Mouse (Mus musculus) liver, embryonic 15.5 days (tissue): ENCODE measurements around the gene Adamtsl1. TPM values are rescaled to one million over a fixed set of nuclear protein-coding genes. Genes with fewer than 3 reads are reported as not detected.

Experiments used
- ATAC-seq: fragments of 200-750 bp; cut with Nextera tagmentation; 2 replicates; pipeline ENCODE4 v1.8.0; 2017; ENCODE audit warnings: moderate number of reproducible peaks, mild to moderate bottlenecking, moderate library complexity; ENCODE audit not compliant: insufficient read depth
- H3K27ac ChIP-seq: fragments of 300-500 bp; sonication (generic); replicated peaks from 2 replicates; pipeline ENCODE4 v1.5.1; 2015; ENCODE audit warnings: mild to moderate bottlenecking, inconsistent platforms
- H3K27me3 ChIP-seq: fragments of 300-500 bp; sonication (generic); 2 replicates; pipeline ENCODE4 v1.6.1; 2015; ENCODE audit warnings: mild to moderate bottlenecking, inconsistent platforms
- H3K36me3 ChIP-seq: fragments of 300-500 bp; sonication (generic); replicated peaks from 2 replicates; pipeline ENCODE4 v1.6.1; 2015; ENCODE audit warnings: moderate library complexity, mild to moderate bottlenecking, inconsistent platforms
- H3K4me1 ChIP-seq: fragments of 300-500 bp; sonication (generic); replicated peaks from 2 replicates; pipeline ENCODE4 v1.6.1; 2015; ENCODE audit warnings: inconsistent platforms
- H3K4me2 ChIP-seq: fragments of 300-500 bp; sonication (generic); 2 replicates; pipeline ENCODE4 v1.6.1; 2015; ENCODE audit warnings: moderate library complexity, mild to moderate bottlenecking, inconsistent platforms
- H3K4me3 ChIP-seq: fragments of 300-500 bp; sonication (generic); replicated peaks from 2 replicates; pipeline ENCODE4 v1.5.1; 2015; ENCODE audit warnings: mild to moderate bottlenecking, inconsistent platforms
- H3K9ac ChIP-seq: fragments of 300-500 bp; sonication (generic); 2 replicates; pipeline ENCODE4 v1.6.1; 2015; ENCODE audit warnings: moderate library complexity, mild to moderate bottlenecking, inconsistent platforms
- H3K9me3 ChIP-seq: fragments of 300-500 bp; sonication (generic); replicated peaks from 2 replicates; pipeline ENCODE4 v1.6.1; 2016; ENCODE audit warnings: inconsistent platforms
- WGBS: fragments of 180-500 bp; shearing (Covaris S2); methylation state at CpG from one replicate; pipeline ENCODE4 v1.1.7; 2015; ENCODE audit warnings: mixed read lengths; ENCODE audit not compliant: insufficient replicate concordance; 5-methylcytosine and 5-hydroxymethylcytosine counted together
- polyA plus RNA-seq: library from polyadenylated mRNA; unstranded; fragments of >200 nt; fragmentation: Nextera tagmentation; extraction: Ambion mirVana; gene quantifications from 2 replicates; pipeline ENCODE4 v1.2.1, GENCODE M21; 2015

Gene Adamtsl1
- polyA plus RNA-seq, 1 experiment from 2014 or later = 0.47 TPM

- Histone ChIP-seq H3K4me3 (no peak overlapping the region), H3K9ac (no peak overlapping the region), H3K4me2 (no peak overlapping the region), H3K27me3 (no peaks in the 10 kb centered on the region), H3K27ac (no peak overlapping the region), H3K36me3 (no peaks in the 10 kb centered on the region), H3K9me3 (no peaks in the 10 kb centered on the region), H3K4me1 (no peaks in the 10 kb centered on the region)
- 74% methylated on average over 7 of the region's 7 CpGs for WGBS
- no peak for ATAC-seq
These were observed 687.8 kb downstream of the Adamtsl1 start for GRCm38 (mm10) chr4:86201766-86202165.

DNA sequence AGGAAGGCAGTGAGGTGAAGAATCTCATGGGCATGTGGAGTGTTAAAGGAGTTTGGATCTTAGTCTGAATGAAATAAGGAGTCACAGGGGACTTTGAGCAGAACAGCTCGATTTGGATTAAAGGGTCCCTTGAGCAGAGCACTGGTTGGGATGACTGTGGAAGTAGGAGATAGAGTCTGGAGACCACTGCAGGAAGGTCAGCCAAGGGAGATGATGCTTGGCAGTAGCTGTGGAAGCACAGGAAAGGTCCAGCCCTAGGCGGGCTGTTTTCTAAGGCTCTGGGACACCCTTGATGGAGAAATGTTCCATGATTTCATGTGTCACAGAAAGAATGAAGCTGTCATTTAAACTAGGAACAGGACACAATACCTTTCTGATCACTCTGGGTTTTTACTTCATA is 689.3 kb downstream of the Adamtsl1 start:
- H3K9ac ChIP-seq = no peak overlapping the region
- no peak overlapping the region for H3K27ac ChIP-seq
- H3K4me3 ChIP-seq = no peak overlapping the region
- WGBS = 44% methylated on average over 2 of the region's 2 CpGs
- ATAC-seq = no peak
- H3K27me3 ChIP-seq = no peaks in the 10 kb centered on the region
- H3K36me3 ChIP-seq = no peaks in the 10 kb centered on the region
- no peaks in the 10 kb centered on the region for H3K9me3 ChIP-seq
- no peak overlapping the region for H3K4me2 ChIP-seq
- no peaks in the 10 kb centered on the region for H3K4me1 ChIP-seq

DNA sequence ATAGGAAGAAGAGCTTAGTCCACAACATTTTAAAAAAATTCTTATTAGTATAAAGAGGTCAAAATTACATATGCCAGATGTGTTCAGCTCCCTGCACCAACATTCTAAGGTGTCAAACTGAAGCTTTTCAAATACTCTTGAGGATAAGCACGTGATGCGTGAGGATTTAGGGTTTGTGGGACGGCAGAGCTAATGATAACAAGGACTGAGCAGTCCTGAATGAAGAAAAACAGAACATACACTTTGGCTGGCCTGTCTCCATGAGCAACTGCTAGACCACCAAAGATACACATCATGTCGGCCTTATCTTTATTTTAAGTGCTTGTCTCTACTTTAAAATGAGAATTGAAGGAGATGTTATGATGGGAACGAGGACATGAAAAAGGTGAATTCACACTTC is 710.9 kb downstream of the Adamtsl1 start:
- H3K4me3 ChIP-seq = no peak overlapping the region
- H3K36me3 ChIP-seq = no peaks in the 10 kb centered on the region
- no peaks in the 10 kb centered on the region for H3K9me3 ChIP-seq
- no peak overlapping the region for H3K4me2 ChIP-seq
- WGBS = 60% methylated on average over 5 of the region's 5 CpGs
- no peak overlapping the region for H3K9ac ChIP-seq
- H3K27ac ChIP-seq = no peak overlapping the region
- no peak for ATAC-seq
- H3K27me3 ChIP-seq = no peaks in the 10 kb centered on the region
- no peaks in the 10 kb centered on the region for H3K4me1 ChIP-seq

DNA sequence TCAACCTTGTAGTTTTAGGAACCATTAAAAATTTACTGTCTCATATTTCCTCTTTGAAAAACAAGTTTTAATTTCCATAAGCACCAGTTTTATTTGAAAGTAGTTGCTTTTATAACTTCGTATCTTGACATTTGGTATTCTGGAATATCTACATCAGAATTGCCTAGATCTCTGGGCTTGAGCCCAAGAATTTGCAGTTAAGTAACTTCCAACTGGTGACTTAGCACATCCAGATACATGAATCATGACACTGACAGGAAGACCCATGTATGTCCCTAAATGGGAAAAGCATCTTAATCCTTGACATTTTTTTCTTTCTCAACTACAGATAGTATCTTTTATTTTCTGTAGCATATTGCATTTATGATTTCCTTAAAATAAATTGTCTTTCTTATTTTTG is 713.1 kb downstream of the Adamtsl1 start:
- WGBS = 61% methylated on average over 1 of the region's 1 CpGs
- Histone ChIP-seq H3K27me3 (no peaks in the 10 kb centered on the region), H3K27ac (no peak overlapping the region), H3K9ac (no peak overlapping the region), H3K4me3 (no peak overlapping the region), H3K4me2 (no peak overlapping the region), H3K4me1 (no peaks in the 10 kb centered on the region), H3K36me3 (no peaks in the 10 kb centered on the region), H3K9me3 (no peaks in the 10 kb centered on the region)
- ATAC-seq = no peak

DNA sequence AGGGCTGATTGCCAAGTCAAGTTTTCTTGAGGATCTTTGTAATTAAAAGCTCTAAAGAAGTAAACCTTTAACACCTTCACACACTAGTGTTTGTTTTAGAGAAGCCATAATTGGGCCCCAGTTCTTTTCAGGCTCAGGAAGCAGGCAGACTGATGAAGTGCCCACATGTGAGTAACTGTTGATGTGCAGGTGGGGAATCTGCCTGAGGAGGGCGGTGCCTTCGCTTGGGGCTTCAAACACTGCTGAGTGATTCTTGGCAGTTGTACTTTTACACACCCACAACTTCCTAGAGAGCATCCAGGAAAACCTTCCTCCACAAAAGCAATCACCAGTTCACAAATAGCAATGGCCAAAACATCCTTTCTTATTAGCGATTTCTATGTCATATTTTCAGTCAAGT is 719.2 kb downstream of the Adamtsl1 start:
- Histone ChIP-seq H3K27ac (no peak overlapping the region), H3K4me1 (no peaks in the 10 kb centered on the region), H3K9me3 (no peaks in the 10 kb centered on the region), H3K27me3 (no peaks in the 10 kb centered on the region), H3K36me3 (no peaks in the 10 kb centered on the region), H3K4me2 (no peak overlapping the region), H3K4me3 (no peak overlapping the region), H3K9ac (no peak overlapping the region)
- ATAC-seq = no peak
- WGBS = 64% methylated on average over 3 of the region's 3 CpGs

DNA sequence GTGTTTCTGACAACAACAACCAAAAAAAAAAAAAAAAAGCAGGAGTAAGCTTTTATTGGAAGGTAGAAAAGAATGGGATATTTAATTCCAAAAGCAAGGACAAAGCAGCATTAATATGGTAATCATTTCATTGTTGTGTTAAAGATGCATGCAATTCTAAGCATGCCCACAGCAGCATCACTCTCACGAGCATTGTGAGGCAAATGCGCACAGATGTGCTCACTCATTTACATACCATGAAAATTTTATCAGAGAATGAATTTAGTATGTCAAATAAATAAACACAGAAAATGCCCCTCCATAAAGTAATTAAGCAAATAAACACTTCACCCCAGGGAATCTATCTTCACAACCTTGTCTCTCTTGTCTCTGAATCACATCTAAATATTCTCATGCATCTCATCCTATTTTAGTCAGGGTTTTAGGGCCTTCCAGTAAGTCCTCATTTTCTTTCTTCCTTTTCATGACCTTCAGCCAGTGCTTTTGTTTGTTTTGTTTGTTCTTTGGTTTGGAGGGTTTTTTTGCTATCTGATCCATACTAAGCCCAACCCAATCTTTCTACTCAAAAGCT is 728.0 kb downstream of the Adamtsl1 start:
- ATAC-seq = no peak
- no peaks in the 10 kb centered on the region for H3K27me3 ChIP-seq
- no peak overlapping the region for H3K9ac ChIP-seq
- 58% methylated on average over 2 of the region's 2 CpGs for WGBS
- no peak overlapping the region for H3K27ac ChIP-seq
- no peak overlapping the region for H3K4me2 ChIP-seq
- H3K9me3 ChIP-seq = no peaks in the 10 kb centered on the region
- H3K4me3 ChIP-seq = no peak overlapping the region
- H3K4me1 ChIP-seq = no peaks in the 10 kb centered on the region
- H3K36me3 ChIP-seq = no peaks in the 10 kb centered on the region

DNA sequence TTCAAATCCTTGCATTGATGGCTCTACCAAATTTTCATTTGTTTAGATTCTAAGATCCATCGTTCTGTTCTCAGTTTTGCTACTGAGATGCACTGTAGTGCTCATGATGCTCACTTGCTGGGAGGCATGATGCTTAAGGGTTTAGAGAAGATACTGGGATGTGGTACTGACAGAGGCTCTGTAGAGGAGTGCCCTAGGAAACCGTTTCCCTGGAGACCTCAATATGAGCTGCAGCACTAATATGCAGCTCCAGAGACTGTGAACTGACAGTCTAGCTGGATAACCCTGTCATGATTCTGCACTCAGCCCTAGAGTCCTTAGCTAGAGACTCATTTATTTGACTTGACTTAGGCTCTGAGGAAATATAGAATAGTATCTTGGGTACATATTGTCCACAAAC is 756.1 kb downstream of the Adamtsl1 start:
- no peaks in the 10 kb centered on the region for H3K27me3 ChIP-seq
- no peaks in the 10 kb centered on the region for H3K9me3 ChIP-seq
- no peak overlapping the region for H3K27ac ChIP-seq
- no peak overlapping the region for H3K4me2 ChIP-seq
- no peaks in the 10 kb centered on the region for H3K36me3 ChIP-seq
- H3K9ac ChIP-seq = no peak overlapping the region
- H3K4me3 ChIP-seq = no peak overlapping the region
- no peak for ATAC-seq
- H3K4me1 ChIP-seq = no peaks in the 10 kb centered on the region
- WGBS = 43% methylated on average over 2 of the region's 2 CpGs

DNA sequence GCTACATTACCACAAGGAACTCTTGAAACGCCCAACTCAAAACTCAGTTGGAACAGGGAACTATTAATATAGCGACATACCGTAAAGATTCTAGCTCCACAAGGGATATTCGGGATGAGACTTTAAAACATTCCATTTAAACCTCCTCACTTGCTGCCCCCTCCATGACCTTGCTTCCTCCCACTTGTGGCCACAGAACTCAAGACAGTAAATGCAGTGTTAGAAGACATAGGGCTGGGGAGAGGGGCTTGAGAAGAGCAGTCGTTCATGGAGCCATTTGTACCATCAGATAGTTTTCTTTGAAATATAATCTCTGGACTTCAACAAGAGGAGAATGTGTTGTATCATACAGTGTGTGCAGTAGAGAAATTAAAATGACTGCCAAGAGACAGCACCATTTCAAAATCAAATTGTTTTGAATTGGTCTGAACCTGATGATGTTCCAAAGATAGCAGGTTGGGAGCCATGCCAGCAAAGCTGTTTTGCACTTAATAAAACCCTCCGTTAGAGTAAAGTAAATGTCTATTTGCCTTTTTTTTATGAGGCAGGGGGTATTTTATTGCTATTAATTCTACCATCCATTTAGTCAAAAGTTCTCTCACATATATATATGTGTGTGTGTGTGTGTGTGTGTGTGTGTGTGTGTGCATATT is 759.9 kb downstream of the Adamtsl1 start:
- H3K36me3 ChIP-seq = no peaks in the 10 kb centered on the region
- ATAC-seq = no peak
- no peaks in the 10 kb centered on the region for H3K27me3 ChIP-seq
- no peak overlapping the region for H3K9ac ChIP-seq
- H3K4me2 ChIP-seq = no peak overlapping the region
- H3K27ac ChIP-seq = no peak overlapping the region
- 55% methylated on average over 6 of the region's 6 CpGs for WGBS
- no peak overlapping the region for H3K4me3 ChIP-seq
- no peaks in the 10 kb centered on the region for H3K4me1 ChIP-seq
- no peaks in the 10 kb centered on the region for H3K9me3 ChIP-seq

DNA sequence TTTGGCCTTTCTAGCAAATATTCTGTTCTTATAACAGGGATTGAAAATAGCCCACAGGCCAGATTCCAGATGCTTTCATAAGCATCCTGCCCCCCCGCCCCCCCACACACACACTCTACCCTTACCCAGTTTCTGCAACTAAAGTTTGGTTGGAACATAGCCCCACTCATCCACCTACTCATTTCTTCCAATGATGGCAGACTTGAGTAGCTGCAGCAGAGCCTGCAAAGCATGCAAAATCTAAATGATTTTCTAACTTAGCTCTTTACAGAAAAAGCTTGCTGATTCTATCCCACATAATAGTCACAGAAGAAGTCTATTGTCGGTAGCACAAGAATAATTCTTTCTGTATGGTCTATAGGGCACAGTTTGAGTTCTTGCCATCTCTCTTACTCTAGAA is 760.7 kb downstream of the Adamtsl1 start:
- ATAC-seq = no peak
- 44% methylated on average over 2 of the region's 2 CpGs for WGBS
- H3K4me3 ChIP-seq = no peak overlapping the region

DNA sequence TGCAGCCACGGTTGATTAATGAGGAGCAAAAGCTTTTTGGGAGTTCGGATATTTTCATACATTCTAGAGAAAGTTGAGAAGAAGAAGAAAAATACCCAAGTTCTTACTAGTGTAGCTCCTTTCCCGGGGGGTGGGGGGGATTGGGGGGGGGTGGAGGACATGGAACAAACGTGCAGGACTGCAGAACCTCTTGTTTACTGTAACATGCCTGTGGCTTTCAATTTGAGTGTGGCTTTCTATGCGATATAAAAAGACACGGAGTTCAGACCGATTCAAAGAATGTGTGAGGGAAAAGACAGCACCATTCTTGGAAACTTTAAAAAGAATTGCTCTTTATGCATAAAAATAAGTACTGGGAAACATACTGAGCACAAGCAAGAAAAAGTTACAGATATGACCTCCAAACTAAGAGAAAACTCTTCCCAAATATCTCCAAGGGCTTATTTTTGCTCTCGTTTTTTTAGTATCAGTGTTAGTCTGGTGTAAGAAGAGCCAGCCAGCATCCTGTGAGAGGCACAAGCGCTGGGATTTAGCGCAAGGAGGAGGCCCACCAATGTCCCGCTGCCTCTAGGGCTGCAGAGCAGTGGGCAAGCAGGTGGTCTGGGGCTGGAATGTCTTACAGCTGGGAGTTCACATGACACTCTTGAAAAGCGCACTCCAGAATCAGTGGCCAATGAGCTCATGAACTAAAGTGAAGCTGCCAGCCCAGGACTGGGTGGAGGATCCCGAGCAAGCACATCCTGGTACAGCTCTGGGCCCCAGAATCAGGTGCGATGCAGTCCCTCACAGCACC is 762.2 kb downstream of the Adamtsl1 start:
- WGBS = 61% methylated on average over 14 of the region's 14 CpGs
- H3K9me3 ChIP-seq = no peaks in the 10 kb centered on the region
- no peaks in the 10 kb centered on the region for H3K27me3 ChIP-seq
- H3K27ac ChIP-seq = no peak overlapping the region
- no peaks in the 10 kb centered on the region for H3K4me1 ChIP-seq
- no peak overlapping the region for H3K4me3 ChIP-seq
- no peaks in the 10 kb centered on the region for H3K36me3 ChIP-seq
- no peak for ATAC-seq
- no peak overlapping the region for H3K9ac ChIP-seq
- no peak overlapping the region for H3K4me2 ChIP-seq

More for the DNA sequence above, 760.7 kb downstream of the Adamtsl1 start:
- Histone ChIP-seq H3K9ac (no peak overlapping the region), H3K4me1 (no peaks in the 10 kb centered on the region), H3K36me3 (no peaks in the 10 kb centered on the region), H3K9me3 (no peaks in the 10 kb centered on the region), H3K27ac (no peak overlapping the region), H3K4me2 (no peak overlapping the region), H3K27me3 (no peaks in the 10 kb centered on the region)

DNA sequence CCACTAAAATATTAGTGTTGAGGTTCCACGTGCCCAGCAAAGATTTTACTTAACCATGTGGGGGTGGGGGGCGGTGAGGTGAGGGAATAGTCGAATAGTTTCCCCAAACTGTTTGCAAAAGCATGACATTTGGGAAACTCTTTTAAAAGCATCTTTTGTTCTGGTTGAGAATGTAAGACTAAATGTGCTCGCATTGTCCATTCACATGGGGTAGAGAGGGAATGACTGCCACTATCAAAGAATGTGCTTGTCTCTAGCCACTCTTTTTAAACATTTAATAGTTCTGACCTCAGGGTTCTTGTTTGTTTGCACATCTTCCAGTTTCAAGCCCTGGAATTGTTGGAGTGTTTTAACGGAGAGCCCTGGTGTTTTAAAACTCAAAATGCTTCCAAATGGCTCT is 764.6 kb downstream of the Adamtsl1 start:
- H3K4me1 ChIP-seq = no peaks in the 10 kb centered on the region
- 58% methylated on average over 5 of the region's 5 CpGs for WGBS
- H3K4me3 ChIP-seq = no peak overlapping the region
- H3K27me3 ChIP-seq = no peaks in the 10 kb centered on the region
- H3K27ac ChIP-seq = no peak overlapping the region
- no peak for ATAC-seq
- no peak overlapping the region for H3K4me2 ChIP-seq
- H3K9me3 ChIP-seq = no peaks in the 10 kb centered on the region
- H3K9ac ChIP-seq = no peak overlapping the region
- H3K36me3 ChIP-seq = no peaks in the 10 kb centered on the region
